Mouse (Mus musculus) olfactory bulb, adult 2 months (tissue): ENCODE measurements around the gene Atg16l1. TPM values are rescaled to one million over a fixed set of nuclear protein-coding genes. Genes with fewer than 3 reads are reported as not detected.

Experiments
- H3K27ac ChIP-seq: fragments of 200-500 bp; 2 replicates; pipeline ENCODE4 v1.5.1; 2012; ENCODE audit warnings: low read depth, low read length; ENCODE audit not compliant: insufficient read depth
- H3K4me1 ChIP-seq: fragments of 200-500 bp; 2 replicates; pipeline ENCODE4 v1.6.1; 2012; ENCODE audit warnings: low read length; ENCODE audit not compliant: control insufficient read depth, insufficient read depth
- H3K4me3 ChIP-seq: fragments of 200-500 bp; 2 replicates; pipeline ENCODE4 v1.5.1; 2012; ENCODE audit warnings: mild to moderate bottlenecking, low read depth, low read length, moderate library complexity; ENCODE audit not compliant: insufficient read depth
- CTCF ChIP-seq: fragments of 200-500 bp; IDR thresholded peaks from 2 replicates; pipeline ENCODE4 v1.5.1; 2012; ENCODE audit warnings: low read depth, mild to moderate bottlenecking, low read length, moderate library complexity; ENCODE audit not compliant: insufficient read depth
- POLR2A ChIP-seq: fragments of 200-500 bp; IDR thresholded peaks from 2 replicates; pipeline ENCODE4 v1.6.1; 2012; ENCODE audit warnings: mild to moderate bottlenecking, low read depth, low read length, moderate library complexity; ENCODE audit not compliant: insufficient read depth
- WGBS: fragments of 180-500 bp; shearing (Covaris S2); methylation state at CpG from one replicate; pipeline ENCODE4 v1.1.7; 2018; 5-methylcytosine and 5-hydroxymethylcytosine counted together
- polyA plus RNA-seq: library from polyadenylated mRNA; stranded (reverse); fragments of >200 nt; gene quantifications from 2 replicates; pipeline ENCODE4 v1.2.4, GENCODE M21; 2012; ENCODE audit warnings: low replicate concordance; ENCODE audit not compliant: missing spikeins, insufficient read depth, insufficient read length

The Atg16l1 gene
- polyA plus RNA-seq, 1 experiment: not detected

DNA sequence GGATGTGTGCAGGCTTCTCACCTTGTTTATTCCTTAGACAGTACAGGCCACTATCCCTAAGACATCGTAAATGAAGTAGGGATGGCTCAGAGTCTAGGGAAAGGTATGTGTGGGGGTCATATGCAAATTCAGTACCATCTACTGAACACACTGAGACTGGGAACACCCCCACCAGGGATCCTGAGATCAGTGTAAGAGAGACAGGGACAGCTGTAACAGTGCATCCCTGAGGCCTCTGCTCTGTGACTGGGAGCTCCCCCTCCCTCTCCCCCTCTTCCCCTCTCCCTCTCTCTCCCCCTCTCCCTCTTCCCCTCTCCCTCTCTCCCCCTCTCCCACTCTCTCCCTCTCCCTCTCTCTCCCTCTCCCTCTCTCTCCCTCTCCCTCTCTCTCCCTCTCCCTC lies 80.8 kb downstream of the Atg16l1 start:
- 81% methylated on average over 1 of the region's 1 CpGs for WGBS
- no peak overlapping the region for H3K4me3 ChIP-seq
- no peak for TF ChIP-seq POLR2A
- H3K4me1 ChIP-seq: no peaks in the 10 kb centered on the region
- H3K27ac ChIP-seq: no peak overlapping the region

- WGBS: 72% methylated on average over 5 of the region's 5 CpGs
- H3K4me1 ChIP-seq: no peaks in the 10 kb centered on the region
- no peak overlapping the region for H3K4me3 ChIP-seq
- TF ChIP-seq POLR2A (no peak), CTCF (no peak)
- no peak overlapping the region for H3K27ac ChIP-seq
Observed at GRCm38 (mm10) chr1:87837018-87837417, 81.3 kb downstream of the Atg16l1 start.

DNA sequence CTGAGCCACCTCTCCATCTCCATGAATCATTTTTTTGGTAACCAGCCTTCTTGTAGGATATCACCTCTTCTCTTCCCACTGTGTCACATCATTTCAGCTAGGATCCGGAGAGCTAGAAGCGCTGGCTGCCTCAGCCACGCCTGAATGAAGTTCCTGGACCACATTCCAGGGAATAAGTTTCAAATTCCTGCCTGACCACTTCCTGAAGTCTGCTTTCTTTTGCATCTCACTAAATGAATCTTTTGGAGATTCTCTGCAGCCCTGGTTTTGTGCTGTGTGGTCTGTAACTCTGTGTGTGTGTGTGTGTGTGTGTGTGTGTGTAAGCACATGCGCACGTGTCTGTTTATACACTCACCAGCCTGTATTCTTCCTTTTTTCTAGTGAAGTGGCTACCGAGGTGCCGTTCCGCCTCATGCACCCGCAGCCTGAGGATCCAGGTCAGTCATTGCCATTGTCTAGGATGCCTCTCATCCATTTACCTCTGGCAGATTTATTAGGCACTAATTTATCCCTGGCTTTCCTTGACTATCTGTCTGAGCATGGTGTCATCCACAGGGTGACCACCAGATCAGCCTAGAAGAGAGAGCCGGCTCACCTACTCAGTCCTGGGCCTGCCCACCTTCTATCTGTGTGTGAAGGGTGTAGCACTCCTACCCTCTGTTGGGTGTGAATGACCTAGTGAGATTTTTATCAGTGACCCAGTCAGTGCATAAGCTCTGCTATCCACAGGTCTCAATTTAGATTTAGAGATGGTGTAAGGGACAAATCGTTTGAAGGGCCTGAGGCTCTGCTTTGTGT lies 84.9 kb downstream of the Atg16l1 start:
- Histone ChIP-seq H3K4me3 (no peak overlapping the region), H3K4me1 (no peaks in the 10 kb centered on the region), H3K27ac (no peak overlapping the region)
- TF ChIP-seq CTCF (no peak), POLR2A (no peak)
- 85% methylated on average over 11 of the region's 11 CpGs for WGBS

Other genes starting within 250 kb of the Atg16l1 start
- not detected in 2 replicates for gene Neu2, start 246.0 kb upstream of the Atg16l1 start, polyA plus RNA-seq
- not detected in 2 replicates for gene Ngef, start 182.0 kb upstream of the Atg16l1 start, polyA plus RNA-seq
- not detected in 2 replicates for gene Inpp5d, start 135.6 kb upstream of the Atg16l1 start, polyA plus RNA-seq
- gene Sag, start 47.8 kb downstream of the Atg16l1 start, polyA plus RNA-seq: not detected in 2 replicates
- gene Dgkd, start 97.4 kb downstream of the Atg16l1 start, polyA plus RNA-seq: 128 and 379 TPM in 2 replicates